Mouse (Mus musculus) telencephalon, adult 2 months (tissue): ENCODE measurements around the gene Gm21293.
"Not testable (repeated sequence)": the region's sequence is repeated elsewhere in the genome, so short reads cannot be mapped to it uniquely, and the experiment has no call there.

Experiments used
- DNase-seq: peaks from one replicate; pipeline ENCODE4 v3.0.0-alpha.2; 2011; ENCODE audit warnings: low read depth, low spot score

Gene Gm21293

DNA sequence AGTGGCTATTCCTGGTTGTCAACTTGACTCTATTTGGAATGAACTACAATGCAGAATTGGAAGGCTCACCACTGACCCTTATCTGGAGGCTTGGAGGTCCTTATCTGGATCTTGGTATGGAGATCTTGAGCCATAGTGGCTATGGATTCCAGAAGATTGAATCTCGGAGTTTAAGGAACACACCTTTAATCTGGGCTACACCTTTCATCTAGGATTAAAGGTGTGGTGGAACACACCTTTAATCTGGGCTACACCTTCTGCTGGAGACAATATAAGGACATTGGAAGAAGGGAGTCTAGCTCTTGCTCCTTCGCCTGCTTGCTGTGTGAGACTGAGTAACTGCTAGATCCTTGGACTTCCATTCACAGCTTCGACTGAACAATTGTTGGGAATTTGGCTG lies at the start of gene Gm21293:
Gene Gm21293, plus strand, starts transcription at position 301 of the 400 bp plus-strand sequence.
- DNase-seq, result not testable (repeated sequence)

DNA sequence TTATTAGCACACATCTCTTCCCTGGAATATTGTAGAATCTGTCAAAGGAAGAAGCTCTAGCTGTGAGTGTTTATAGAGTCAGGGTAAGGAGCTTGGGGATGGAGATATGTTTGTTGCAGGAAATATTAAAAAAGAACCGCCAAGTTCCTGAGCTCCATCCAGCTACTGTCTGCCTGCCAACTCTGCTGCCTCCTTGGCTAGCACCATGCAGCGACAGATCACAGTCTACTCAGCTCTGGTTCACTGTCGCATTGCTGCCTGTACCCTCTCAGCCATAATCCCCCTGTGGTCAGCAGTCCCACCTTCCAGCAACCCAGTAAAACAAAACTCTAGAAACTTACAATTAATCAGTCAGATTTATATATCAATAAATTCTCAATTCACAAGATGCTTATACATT lies 32.7 kb upstream of the Gm21293 start:
- no peak for DNase-seq

DNA sequence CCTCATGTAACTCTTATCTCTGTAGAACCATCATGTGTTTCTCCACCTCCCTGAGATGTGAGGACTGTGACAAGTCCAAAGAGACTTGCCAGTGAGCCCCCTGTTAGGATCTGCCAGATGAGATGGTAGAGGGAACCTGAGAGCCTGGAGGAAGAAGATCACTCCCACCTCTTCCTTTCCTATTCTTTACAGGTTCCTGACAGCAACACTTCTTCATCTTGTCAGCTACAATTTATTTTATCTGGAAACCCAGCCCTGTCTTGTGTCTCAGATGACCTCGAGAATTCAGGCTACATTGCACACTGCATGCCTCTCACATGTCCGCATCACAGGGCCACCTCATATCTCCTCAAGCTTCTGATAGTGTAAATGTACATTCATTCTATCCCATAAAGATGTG lies 24.5 kb upstream of the Gm21293 start:
- DNase-seq, result no peak

DNA sequence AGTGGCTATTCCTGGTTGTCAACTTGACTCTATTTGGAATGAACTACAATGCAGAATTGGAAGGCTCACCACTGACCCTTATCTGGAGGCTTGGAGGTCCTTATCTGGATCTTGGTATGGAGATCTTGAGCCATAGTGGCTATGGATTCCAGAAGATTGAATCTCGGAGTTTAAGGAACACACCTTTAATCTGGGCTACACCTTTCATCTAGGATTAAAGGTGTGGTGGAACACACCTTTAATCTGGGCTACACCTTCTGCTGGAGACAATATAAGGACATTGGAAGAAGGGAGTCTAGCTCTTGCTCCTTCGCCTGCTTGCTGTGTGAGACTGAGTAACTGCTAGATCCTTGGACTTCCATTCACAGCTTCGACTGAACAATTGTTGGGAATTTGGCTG lies 8.4 kb downstream of the Gm21293 start, which contains the start of gene Gm6763:
Gene Gm6763, plus strand, starts transcription at position 301 of the 400 bp plus-strand sequence.
- DNase-seq, result not testable (repeated sequence)

DNA sequence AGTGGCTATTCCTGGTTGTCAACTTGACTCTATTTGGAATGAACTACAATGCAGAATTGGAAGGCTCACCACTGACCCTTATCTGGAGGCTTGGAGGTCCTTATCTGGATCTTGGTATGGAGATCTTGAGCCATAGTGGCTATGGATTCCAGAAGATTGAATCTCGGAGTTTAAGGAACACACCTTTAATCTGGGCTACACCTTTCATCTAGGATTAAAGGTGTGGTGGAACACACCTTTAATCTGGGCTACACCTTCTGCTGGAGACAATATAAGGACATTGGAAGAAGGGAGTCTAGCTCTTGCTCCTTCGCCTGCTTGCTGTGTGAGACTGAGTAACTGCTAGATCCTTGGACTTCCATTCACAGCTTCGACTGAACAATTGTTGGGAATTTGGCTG lies 16.9 kb downstream of the Gm21293 start, which contains the start of gene Gm8764:
Gene Gm8764, plus strand, starts transcription at position 301 of the 400 bp plus-strand sequence.
- DNase-seq, result not testable (repeated sequence)

DNA sequence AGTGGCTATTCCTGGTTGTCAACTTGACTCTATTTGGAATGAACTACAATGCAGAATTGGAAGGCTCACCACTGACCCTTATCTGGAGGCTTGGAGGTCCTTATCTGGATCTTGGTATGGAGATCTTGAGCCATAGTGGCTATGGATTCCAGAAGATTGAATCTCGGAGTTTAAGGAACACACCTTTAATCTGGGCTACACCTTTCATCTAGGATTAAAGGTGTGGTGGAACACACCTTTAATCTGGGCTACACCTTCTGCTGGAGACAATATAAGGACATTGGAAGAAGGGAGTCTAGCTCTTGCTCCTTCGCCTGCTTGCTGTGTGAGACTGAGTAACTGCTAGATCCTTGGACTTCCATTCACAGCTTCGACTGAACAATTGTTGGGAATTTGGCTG lies 25.4 kb downstream of the Gm21293 start, which contains the start of gene Gm21304:
Gene Gm21304, plus strand, starts transcription at position 301 of the 400 bp plus-strand sequence.
- not testable (repeated sequence) for DNase-seq

DNA sequence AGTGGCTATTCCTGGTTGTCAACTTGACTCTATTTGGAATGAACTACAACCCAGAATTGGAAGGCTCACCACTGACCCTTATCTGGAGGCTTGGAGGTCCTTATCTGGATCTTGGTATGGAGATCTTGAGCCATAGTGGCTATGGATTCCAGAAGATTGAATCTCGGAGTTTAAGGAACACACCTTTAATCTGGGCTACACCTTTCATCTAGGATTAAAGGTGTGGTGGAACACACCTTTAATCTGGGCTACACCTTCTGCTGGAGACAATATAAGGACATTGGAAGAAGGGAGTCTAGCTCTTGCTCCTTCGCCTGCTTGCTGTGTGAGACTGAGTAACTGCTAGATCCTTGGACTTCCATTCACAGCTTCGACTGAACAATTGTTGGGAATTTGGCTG lies 33.9 kb downstream of the Gm21293 start, which contains the start of gene Gm21312:
Gene Gm21312, plus strand, starts transcription at position 301 of the 400 bp plus-strand sequence.
- not testable (repeated sequence) for DNase-seq

DNA sequence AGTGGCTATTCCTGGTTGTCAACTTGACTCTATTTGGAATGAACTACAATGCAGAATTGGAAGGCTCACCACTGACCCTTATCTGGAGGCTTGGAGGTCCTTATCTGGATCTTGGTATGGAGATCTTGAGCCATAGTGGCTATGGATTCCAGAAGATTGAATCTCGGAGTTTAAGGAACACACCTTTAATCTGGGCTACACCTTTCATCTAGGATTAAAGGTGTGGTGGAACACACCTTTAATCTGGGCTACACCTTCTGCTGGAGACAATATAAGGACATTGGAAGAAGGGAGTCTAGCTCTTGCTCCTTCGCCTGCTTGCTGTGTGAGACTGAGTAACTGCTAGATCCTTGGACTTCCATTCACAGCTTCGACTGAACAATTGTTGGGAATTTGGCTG lies 42.4 kb downstream of the Gm21293 start, which contains the start of gene Gm20765:
Gene Gm20765, plus strand, starts transcription at position 301 of the 400 bp plus-strand sequence.
- DNase-seq, result not testable (repeated sequence)

DNA sequence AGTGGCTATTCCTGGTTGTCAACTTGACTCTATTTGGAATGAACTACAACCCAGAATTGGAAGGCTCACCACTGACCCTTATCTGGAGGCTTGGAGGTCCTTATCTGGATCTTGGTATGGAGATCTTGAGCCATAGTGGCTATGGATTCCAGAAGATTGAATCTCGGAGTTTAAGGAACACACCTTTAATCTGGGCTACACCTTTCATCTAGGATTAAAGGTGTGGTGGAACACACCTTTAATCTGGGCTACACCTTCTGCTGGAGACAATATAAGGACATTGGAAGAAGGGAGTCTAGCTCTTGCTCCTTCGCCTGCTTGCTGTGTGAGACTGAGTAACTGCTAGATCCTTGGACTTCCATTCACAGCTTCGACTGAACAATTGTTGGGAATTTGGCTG lies 51.0 kb downstream of the Gm21293 start, which contains the start of gene Gm4340:
Gene Gm4340, plus strand, starts transcription at position 301 of the 400 bp plus-strand sequence.
- DNase-seq, result not testable (repeated sequence)
